Mouse (Mus musculus) neutrophil, adult 5-6 weeks (primary cell): ENCODE measurements around the gene Spata19. TPM values are rescaled to one million over a fixed set of nuclear protein-coding genes. Genes with fewer than 3 reads are reported as not detected.

Experiments used
- ATAC-seq: fragments of 151-379, 151-347 bp; 2 replicates; pipeline ENCODE4 v1.8.0; 2017; ENCODE audit warnings: mild to moderate bottlenecking, moderate TSS enrichment; ENCODE audit not compliant: insufficient number of reproducible peaks, poor library complexity, low FRiP score, severe bottlenecking; ENCODE audit errors: extremely low read depth
- total RNA-seq: library from RNA; stranded (forward); fragments of 200-1000 nt; gene quantifications from 2 replicates; pipeline ENCODE4 v1.2.3, GENCODE M21; 2017

Gene Spata19
- total RNA-seq = not detected in 2 replicates

GRCm38 (mm10) chr9:27396500-27396899 lies at the start of gene Spata19:
Gene Spata19 (plus strand): TSS chr9:27396800.
- ATAC-seq = no peak

- no peak for ATAC-seq
These were observed 43.5 kb upstream of the Spata19 start for GRCm38 (mm10) chr9:27353082-27353481.

DNA sequence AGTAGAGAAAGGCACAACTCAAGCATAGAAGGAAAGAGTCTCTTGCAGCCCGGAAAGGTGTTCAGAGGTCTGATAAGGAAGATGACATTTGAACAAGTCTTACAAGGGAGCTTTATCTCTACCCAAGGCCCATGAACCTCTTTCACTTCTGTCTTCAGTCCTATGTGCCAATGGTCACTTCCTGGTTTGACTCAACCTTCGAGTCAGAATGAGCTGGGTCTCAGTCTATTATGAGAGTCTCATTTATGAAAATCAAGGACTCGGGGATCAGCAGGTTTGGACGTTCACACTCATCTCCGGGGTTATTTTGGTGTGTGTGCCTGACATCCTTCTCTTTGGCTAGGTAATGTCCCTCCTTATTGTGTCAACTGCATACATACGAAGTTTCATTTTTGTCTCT lies 38.7 kb upstream of the Spata19 start:
- no peak for ATAC-seq

GRCm38 (mm10) chr9:27367231-27367630 lies 29.4 kb upstream of the Spata19 start:
- ATAC-seq = no peak

GRCm38 (mm10) chr9:27369108-27369507 lies 27.5 kb upstream of the Spata19 start:
- ATAC-seq = no peak

DNA sequence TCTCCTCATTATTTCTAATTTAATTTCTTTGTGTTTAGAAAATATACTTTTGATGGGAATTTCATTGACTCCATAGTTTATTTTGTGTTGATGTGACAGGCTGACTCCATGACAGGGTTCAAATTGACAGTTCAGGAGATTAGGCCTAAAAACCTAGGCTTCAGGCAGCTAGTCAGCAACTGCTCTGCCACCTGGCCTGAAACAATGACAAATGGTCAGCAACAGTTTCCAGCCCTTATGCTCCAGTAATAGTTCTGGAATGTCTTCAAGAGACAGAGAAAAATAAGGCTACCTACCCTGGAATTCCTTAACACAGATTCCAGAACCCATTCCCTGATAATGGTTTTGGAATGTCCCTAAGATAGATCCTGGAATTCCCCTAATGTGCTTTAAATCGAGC lies 20.9 kb upstream of the Spata19 start:
- no peak for ATAC-seq

- ATAC-seq = no peak
These were observed 9.6 kb upstream of the Spata19 start for GRCm38 (mm10) chr9:27386951-27387350.

- no peak for ATAC-seq
These were observed 4.6 kb downstream of the Spata19 start for GRCm38 (mm10) chr9:27401169-27401568.

- no peak for ATAC-seq
These were observed 13.1 kb downstream of the Spata19 start for GRCm38 (mm10) chr9:27409733-27410132.

DNA sequence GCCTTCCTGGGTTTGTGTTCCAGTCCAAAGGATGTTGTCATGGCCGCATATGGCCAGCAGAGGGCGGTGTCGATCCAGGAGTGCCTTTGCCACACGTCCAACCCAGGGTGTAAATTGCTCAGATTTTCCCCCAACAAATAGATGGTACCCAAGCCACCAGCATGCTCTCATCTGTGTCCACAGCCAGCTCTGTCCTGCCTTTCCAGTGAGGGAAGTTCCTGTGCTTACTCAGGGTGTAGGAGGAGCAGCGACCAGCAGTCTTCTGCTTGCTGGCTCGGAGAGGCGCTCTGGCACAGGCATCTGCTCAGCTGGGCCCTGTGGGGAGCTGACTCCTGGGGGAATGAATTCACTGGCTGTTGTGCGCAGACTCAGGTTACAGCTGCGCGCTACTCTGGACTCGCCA lies 17.5 kb downstream of the Spata19 start:
- no peak for ATAC-seq

GRCm38 (mm10) chr9:27424511-27424910 lies 27.9 kb downstream of the Spata19 start:
- ATAC-seq = no peak

DNA sequence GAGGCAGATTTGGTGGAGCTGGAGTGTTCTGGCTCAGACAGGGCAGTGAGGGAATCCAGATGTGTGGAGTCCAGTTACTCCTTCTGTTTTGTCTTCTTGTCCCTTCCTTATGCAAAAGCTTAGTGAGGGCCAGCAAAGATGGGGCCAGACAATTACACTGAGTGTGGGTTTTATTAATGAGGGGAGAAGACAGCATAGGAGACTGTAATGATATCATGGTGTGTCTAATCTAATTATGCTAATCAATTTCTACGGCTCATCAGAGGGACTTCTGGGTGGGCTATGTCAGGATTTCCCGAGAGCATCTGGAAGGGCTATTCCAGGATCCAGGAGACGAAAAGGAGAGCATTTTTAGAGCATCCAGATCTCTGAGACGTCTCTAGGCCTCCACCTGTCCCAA lies 32.0 kb downstream of the Spata19 start:
- ATAC-seq = no peak

- no peak for ATAC-seq
These were observed 36.7 kb downstream of the Spata19 start for GRCm38 (mm10) chr9:27433301-27433700.

- ATAC-seq = no peak
These were observed 39.3 kb downstream of the Spata19 start for GRCm38 (mm10) chr9:27435936-27436335.

DNA sequence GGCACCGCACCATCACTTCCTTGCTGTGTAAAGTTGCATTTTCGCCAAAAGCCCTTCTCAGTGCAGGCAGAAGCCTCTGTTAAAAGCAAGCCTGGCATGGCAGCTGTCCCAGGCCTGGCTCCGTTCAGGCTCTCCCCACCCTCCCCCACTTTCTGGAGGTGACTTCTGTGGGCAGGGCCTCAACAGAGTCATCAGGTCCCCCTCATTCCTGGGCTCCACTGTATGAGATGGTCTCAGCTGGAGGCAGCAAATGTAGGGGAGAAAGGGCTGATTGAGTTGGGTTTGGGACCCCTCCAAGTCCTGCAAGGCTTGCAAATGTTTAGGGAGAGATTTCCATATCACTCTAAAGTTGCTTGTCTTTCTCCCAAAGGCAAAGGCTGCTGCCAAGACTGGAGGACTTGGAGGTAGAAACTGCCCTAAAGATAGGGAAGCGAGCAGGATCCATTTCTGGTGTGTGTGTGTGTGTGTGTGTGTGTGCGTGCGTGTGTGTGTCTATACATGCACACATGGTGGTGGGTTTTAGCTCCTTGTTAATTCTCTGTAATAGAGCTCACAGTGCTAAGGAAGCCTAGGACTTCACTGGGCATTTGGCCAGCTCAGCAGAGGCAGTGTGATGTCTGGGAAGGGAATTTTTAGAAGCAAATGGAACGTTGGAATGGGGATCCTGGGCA lies 40.9 kb downstream of the Spata19 start:
- ATAC-seq = no peak

DNA sequence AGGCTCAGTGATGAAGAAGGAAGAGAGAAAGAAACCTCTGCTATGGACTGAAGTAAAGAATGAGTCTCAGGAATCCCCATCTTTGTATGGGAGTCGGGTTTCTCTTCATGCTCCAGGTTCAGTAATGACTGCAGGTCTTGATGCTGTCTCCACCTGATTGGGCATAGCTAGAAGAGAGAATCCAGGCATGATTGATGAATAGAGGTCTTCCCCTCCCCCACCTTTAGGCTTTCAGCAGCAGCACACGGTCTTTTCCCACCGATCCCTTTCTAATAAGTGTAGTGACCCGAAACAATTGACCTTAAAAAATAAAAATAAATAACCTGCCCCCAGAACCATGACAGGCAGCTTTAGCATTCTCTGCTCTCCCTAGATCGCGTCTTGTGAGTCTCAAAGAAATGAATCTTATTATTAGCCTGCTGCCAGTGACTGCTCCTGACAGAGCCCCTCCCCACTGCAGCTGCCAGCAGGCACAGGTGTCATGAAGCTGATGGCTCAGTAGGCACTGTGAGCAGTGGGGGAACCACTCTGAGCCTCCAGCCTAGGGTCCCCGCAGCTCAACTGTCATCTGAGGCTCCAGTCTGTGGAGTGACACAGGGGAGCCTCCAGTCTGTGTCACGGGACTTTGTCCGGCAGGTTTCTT lies 53.3 kb downstream of the Spata19 start:
- no peak for ATAC-seq

Other genes with a start within 250 kb of the Spata19 start
- gene Jam3, start 241.4 kb upstream of the Spata19 start, total RNA-seq = 1.1 and 2.0 TPM in 2 replicates
- gene Igsf9b, start 97.6 kb upstream of the Spata19 start, total RNA-seq = 0.12 TPM in 1 of 2 replicates, not detected in the other